Mouse (Mus musculus) brain, adult 2 months (tissue): Measurements from ENCODE around the gene Spink8.
"Not testable (repeated sequence)": the region's sequence is repeated elsewhere in the genome, so short reads cannot be mapped to it uniquely, and the experiment has no call there.

Source experiments
- DNase-seq: peaks from one replicate; pipeline ENCODE4 v3.0.0; 2011; ENCODE audit warnings: low read depth, low spot score

Spink8 gene

DNA sequence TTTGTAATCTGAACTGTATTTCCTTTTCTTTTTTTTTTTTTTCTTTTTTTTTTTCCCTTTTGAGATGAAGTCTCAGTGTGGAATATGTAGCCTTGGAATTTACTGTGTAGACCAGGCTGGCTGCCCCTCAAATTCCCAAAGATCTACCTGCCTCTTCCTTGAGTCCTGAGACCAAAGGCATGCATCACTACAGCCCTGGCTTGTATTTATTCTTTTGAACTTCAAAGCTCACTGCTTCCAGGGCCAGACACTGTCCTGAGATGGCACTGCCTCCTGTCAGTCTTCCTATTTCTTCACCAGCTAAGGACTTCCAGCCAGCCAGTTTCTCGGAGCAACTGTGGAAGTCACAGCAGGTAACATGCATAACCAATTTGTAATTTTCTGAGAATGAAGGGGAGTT lies at the start of gene Spink8:
Gene Spink8 (plus strand): TSS at position 301 of the 400 bp plus-strand sequence.
- no peak for DNase-seq

DNA sequence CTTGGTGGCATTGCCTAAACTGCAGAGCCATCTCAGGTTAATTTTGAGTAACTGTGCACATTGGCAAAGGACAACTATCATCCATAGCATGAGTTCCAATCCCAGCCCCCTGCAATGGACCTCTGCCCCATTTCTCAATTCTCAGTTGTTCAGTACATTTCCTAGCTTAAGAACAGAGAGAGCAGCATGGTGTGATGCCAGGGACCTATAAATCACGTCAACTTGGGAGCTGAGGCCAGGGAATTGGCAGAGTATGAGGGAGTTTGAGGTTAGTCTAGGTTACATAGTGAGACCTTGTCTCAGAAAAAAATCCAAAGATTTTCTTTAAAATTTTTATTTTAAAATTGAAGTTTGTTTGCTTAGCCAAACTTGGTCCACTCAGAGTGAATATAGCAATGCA lies 45.2 kb upstream of the Spink8 start:
- DNase-seq, result not testable (repeated sequence)

DNA sequence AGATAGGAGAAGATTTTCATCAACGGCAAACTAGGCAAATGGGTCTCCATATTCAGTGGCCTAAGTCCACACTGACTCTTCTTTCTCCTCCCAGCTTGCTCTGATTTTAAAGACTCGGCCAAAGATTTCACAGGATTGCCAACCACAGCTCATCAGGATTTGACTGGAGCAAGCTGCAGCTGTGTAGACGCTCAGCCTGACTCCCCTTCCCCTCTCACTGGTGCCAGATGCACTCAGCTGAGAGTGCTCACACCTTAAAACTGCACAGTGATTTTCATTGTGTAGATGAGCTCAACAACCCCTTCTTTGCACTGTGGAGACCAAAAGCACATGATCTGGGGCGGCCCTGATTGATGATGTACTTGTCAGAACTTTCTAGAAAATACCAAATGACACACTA lies 21.5 kb upstream of the Spink8 start, which contains the start of gene Fbxw27:
Gene Fbxw27 (minus strand): TSS at position 101 of the 400 bp plus-strand sequence.
- DNase-seq, result not testable (repeated sequence)

DNA sequence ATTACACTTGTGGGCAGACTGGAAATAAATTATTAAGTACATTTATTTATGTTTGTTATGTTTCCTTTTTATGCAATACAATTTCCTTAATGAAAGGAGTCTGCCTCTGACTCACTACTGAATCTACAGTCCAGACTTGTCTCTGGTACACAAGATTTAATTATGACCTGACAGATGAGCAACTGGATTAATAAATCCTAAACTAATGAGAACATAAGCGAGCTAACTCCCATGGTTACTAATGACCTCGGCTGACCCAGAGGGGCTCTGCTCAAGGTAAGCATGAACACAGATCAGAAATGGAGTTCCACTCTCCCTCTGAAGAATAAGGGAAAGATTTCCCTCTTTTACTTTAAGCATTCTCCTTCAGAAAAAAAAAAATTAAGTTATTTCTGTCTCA lies 16.9 kb upstream of the Spink8 start:
- no peak for DNase-seq

DNA sequence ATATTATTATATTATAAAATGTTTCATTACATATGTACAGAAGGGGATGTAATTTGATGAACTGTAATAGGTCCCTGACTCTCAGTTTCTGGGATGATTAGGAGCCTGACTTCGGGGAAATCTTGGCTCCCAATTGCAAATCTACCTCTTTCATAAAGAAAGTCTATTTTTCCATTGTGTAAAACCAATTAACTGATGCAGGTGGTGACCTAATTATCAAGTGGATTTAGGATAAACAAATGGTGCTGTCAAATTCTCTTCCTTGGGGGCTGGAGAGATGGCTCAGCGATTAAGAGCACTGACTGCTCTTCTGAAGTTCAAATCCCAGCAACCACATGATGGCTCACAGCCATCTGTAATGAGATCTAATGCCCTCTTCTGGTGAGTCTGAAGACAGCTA lies 16.3 kb upstream of the Spink8 start:
- peak; percentile 9 for DNase-seq

DNA sequence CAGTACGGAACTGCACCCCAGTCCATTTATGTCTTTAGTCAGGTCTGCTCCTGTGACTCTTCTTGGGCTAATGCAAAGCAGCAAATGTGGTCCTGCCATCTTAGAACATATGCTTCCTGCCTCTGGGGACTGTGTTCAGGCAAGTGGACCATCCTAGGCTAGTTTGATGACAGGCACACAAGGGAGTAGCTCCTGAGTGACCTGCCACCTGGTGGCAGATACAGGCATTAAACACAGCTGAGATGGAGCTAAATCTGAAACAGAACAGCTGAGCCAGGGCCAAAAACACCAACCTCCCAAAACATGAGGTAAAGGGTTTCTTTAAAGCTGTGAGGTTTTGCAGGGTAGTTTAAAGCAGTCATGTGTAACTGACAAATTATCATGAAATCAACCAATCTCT lies 14.0 kb upstream of the Spink8 start:
- DNase-seq, result peak; percentile 20

DNA sequence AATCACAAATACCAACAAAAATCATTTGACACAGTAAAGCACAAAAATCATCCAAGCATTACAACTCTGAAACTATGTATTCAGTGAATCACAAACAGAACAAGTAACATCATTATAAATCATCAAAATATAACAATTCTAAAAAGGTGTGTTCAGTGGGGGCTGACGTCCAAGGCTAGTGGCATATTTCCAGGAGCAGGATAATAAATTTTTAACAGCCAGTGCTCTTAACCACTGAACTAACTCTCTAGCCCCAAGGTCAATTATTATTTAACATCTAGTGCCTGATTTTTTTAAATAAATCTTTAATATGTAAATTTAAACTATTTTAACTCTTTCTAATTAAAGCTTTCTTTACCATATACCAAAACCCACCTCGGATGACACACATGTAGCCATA lies 6.5 kb upstream of the Spink8 start:
- DNase-seq, result not testable (repeated sequence)

DNA sequence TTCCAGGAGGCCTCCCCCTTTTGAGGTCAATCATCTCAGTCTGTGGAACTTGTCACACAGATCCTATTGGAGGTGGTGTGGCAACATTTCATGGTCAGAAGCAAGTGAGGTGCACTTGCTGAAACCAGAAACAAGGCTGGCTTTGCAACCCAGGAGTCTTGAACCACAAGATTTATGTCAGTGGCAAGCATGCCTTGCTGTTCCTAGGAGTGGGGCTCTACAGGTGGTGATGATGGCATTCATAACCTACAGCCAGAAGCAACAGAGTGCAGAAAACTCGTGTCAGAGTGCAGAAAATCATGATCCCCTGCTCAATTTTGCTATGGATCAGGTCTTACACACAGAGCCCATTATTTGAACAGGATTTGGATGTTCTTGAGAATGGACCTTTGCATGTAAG lies 5.8 kb upstream of the Spink8 start:
- DNase-seq, result no peak

DNA sequence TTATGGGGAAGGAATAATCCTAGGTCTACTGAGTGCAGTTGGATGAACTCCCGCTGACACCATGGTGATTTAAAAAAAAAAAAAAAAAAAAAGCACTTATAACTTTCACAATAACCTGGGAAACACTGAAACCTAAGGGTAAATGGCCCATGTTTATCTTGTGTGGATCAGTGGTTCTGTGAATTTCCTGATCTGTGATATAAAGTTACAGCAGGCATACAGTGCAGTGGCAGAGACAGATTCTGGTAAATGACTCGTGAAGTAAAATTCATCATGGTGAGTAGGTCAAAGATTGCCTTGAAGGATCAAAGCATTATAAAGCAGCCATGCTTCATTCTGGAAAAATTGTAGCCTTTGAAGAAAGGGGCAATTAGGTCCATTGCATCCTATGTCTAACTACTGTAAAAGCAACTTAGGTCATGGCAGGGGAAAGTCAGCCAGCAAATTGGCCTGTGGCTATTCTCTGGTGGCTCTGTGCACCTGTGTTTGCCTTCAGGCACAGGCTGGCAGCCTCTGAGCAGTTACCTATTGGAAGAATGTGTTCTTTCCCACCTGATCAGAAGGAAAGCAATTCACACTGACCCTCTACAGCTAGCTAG lies 5.3 kb upstream of the Spink8 start:
- no peak for DNase-seq

DNA sequence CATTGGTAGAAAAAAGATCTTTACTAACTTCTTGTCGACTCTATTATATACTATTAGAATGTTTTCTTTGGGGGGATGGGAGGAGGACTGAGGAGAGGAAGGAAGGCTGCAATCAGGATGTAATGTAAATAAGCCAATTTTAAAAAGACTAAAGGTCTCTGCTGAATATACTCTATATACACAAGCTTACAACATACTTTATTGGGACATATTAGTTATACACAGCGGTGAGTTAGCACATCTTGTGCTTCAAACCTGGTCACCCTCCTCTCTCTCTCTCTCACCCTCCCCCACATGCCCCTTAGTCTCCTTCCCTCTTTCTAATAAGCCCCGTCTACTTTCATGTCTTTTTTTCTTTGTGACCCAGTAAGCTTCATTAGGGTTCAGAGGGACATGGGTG lies 4.2 kb upstream of the Spink8 start:
- no peak for DNase-seq

DNA sequence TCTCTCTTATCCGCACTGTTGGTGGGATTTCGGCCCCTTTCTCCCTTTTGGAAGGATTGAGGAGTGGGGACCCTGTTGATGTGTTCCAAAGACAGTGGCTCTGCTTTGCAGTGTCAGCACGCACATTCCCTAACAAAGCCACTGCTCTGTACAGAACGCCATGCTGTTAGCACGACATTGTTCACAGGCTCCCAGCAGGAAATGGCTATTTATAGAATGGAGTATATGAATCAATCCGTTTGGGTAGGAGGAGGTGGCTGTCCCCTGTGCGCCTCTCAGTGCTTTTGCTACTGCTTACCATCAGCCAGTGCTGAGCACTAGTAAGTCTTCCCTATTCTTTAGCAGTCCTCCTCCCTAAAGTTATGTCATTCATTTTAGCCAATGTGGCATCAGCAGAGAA lies 1.3 kb downstream of the Spink8 start:
- DNase-seq, result peak; percentile 77

DNA sequence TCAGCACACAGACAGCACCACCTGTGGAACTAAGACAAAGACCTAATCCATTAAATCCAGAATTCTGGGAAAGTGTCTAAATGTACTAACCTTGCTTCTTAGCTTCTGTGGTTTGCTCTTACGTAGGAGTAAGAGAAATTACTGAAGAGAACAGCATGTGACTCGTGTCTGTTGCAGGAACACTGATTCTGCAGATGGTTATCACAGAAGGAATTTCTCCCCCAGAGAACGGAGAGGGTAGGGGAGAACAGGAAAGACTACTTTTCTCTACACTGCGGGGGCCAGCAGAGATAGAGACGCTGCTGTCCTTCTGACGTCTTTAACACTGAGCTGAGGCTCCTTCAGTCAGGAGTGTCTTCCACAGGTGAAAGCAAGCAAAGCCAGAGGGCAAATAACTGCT lies 4.3 kb downstream of the Spink8 start:
- DNase-seq, result peak; percentile 71

DNA sequence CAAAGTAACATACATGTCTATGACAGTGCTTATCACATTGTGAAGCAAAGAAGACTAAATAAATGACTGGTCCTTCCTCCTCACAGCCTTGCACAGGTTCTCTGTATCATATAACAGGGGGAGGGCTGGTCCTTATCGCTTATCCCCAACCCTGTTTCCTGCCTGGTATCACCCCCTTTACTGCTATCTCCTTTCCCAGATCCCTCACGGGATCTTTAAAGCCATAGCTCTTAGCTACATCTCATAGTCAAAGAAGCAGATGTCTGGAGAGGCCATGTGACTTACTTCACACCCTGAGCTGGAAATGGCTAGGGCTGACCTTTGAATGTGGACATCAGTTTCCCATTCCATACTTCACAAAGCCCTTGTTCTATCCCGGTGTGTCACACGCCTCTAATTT lies 13.7 kb downstream of the Spink8 start:
- no peak for DNase-seq

DNA sequence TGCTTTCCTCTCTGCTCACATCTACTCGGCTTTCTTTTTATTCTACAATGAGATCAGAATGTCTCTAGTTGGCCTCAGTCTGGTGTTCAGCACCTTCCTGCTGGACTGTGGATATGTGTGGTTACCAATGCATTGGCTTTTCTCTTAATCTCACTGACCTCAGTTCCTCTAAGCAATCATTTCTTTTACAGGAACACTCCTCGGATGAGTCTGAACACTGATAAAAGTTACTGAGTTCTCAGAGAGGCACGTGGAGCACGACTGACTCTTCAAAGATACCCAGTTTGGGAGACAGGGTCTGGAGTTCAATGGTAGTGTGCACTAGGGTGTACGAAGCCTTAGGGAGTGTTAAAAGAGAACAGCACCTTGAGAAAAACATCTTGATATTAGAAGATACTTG lies 14.1 kb downstream of the Spink8 start:
- DNase-seq, result no peak

DNA sequence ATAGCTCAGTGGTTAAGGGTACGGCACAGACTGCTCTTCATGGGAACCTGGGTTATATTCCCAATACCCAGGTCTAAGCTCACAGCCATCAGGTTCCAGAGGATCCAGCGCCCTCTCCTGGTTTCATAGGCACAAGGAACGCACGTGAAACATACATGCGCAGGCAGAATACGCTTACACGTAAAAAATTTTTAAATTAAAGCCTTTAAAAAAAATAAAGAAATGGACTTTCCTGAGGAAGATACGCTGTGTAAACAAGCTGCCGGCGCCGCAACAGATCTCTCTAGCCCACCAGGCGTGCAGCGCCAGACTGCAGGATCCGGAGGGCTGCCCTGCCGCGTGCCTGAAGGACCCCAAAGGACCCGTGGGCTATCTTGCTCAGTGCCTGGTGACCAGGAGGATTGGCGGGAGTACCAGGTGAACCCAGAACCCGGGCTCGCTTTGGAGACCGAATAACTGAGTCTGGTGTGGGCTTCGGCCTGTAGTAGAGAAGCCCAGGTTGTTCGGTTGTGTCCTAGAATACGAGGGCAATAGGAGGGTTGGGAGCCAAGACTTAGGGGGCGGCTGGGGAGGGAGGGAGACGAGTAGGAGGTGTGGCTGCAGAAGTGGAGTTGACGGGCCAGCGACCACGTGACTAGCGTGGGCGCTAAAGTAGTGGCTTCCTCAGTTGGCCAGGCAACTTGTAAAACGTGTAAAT lies 20.5 kb downstream of the Spink8 start, which contains the start of gene Nme6:
Gene Nme6 (plus strand): TSS at position 359 of the 697 bp plus-strand sequence.
- peak; percentile 94 for DNase-seq

DNA sequence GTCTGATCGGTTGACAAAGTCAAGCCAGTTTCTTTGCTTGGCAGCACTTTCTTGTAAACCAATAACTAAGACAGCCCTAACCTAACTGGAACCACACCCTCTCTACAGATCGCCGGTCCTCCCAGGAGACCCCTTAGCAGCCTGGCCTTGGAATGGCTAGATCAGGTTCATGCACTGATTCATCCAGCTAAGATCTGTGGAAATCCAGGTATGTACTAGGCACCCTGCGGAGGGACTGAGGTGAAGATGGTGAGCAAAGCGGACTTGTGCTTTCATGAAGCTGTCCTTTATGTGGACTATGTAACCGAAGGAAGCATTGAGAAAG lies 21.0 kb downstream of the Spink8 start:
- no peak for DNase-seq

DNA sequence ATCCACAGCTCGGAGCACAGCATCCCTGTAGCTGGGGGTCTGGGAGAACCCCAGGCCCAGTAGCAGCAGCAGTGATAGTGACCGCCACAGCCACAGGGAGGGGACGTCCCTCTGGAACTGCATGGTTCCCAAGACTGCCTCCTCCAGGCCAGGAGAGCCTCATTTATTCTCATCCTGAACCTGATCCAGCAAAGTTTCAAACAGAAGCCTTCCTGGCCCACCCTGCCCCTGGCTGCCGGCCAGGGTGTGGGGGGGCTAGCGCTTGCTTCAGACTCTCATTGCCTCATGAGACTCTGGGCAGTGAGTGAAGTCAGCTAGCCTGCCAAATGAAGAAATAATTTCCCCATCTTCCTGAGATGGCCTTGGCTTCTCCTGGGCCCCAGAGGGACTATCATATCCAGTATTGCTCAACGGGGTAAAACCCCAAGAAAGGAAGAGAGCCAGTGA lies 37.3 kb downstream of the Spink8 start, which contains the start of gene Camp:
Gene Camp (minus strand): TSS at position 306 of the 447 bp plus-strand sequence.
- DNase-seq, result no peak

DNA sequence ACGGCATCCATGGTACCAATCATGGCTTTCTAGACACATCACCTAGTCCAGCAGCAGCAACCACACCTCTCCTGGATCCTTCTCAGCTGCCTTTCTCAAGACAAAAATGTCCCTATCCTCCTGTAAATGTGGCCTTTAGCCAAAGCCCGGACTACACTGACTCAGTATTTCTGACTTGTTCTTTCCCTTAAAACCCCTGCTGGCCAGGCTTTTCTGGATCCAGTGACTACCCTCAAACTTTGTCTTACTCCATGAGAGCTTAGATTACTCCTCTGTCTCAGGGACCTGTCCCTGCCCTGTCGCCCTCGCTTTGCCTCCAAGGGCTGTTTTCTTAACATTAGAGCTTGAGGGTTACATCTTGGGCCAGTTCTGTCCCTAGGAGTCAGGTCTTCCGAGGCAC lies 38.0 kb downstream of the Spink8 start:
- DNase-seq, result no peak

DNA sequence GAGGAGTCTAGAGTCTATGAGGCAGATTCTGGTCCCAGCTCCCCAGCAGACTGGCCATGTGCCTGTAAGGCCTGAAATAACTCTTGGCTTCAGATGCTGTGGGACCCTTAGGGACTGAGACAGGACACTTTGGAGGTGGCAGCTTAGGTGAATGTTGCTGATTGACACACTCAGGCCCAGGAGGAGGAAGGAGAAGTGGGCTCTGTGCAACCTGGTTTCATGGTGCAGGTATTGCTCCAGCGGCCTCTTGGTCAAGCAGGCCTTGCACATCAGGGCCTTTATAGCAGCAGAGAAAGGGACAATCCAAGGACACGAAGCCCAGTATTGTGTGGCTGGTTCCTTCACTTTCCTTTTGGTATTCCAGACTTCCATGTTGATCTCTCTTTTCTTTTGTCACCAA lies 42.3 kb downstream of the Spink8 start:
- DNase-seq, result no peak

DNA sequence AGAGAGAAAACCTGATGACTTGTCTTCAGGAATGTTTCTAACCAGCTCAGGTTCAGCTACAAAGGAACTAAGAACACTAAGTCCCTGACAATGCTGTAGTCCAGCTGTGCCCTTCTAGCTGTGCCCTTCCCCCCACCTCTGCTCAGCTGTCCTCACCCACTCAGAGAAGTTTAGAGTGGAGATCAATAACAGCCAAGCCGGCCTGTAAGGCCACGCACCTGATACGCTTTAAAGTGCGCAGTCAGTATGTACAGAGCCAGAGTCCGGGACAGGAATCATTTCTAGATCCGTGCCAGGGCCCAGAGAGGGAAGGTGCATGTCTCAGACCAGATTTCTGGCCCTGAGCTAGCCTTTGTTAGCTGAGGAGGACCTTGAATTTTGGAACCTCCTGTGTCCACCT lies 43.9 kb downstream of the Spink8 start:
- DNase-seq, result no peak

DNA sequence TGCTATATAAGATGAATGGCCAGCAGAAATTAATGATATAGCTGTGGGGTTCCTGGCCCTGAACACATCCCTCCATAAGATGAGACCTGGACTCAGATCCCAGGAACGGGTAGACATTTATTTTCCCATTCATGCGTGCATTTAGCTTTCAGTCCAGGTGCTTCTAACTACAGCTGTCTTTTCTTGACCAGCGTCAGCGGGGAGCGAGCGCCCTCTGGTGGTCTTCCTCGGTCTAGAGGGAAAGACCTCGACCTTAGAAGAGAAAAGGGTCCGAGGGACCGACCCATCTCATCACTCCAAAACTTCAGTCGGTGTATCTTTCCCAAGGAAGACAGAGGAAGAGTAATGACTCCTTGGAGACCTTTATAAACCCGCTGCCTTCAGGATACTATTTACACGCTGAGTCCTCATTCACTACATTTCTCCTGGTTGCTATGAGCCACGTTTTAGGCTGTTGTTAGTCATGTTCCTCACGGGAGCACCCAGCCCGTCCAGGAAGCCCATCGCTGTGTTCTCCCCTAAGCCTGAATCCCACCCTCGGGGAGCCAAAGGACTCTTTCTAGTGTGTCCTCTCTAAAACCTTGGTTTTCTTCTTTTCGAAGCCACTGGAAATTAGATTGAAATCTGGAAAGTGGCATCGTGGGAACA lies 50.4 kb downstream of the Spink8 start:
- DNase-seq, result peak; percentile 67

DNA sequence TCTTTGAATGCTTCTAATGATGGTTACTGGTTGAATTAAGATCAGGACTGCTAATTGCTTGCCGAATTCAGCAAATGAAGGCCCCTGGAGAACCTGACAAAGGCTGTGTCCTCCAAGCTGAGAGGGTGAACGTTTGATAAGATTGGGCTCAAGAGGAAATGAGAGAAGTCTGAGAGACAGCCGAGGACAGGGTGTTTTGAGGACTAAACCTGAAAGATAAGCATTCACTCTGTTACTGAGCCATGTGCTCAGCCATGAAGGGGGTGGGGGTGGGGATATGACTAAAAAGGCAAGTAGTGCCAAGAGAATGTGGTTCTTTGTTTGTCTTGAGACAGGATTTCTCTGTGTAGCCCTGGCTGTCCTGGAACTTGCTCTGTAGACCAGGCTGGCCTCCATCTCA lies 51.0 kb downstream of the Spink8 start:
- no peak for DNase-seq

DNA sequence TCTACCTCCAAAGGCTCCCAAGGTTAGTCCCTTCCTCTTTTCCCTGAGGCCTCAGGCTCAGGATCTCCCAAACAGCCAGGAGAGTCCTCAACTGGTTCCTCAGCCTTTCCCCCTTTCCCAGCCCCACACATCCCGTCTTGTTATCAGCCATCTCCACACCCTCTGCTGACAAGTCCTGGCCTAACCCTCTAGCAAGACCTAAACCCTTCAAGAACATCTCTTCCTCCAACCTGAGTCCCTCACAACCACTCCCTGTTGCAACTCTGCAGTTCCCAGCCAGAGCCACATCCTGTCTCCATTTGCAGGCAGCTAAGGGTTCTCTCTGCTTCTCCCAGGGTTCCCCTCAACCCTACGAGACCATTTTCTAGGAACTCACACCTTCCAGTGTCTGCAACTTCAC lies 54.1 kb downstream of the Spink8 start:
- no peak for DNase-seq
